Mouse (Mus musculus): ENCODE data around the gene Gm14685.
"Not testable (repeated sequence)": the region's sequence is repeated elsewhere in the genome, so short reads cannot be mapped to it uniquely, and the experiment has no call there.

Gene Gm14685

DNA sequence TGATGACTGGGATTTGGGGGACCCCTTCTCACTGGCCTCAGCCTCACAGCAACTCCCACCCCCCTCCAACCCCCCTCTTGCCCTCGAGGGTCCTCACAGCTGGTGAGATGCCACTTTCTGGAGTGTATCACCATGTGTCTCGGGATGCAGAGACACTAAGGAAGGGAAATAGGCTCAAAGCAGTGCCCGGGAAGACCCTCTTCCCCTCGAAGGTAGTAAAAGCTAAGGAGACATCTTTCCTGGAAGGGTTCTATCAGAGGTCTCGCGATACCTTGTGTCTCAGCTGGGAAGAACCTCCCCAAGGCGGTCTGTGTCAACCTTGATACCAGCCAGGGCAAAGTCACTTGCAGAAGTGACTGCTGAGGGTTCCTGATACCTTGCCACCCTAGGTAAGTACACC is at the start of gene Gm14685:
TSS of gene Gm14685 (plus strand) at position 301 of the 400 bp plus-strand sequence.
- DNase-seq, result not testable (repeated sequence)

DNA sequence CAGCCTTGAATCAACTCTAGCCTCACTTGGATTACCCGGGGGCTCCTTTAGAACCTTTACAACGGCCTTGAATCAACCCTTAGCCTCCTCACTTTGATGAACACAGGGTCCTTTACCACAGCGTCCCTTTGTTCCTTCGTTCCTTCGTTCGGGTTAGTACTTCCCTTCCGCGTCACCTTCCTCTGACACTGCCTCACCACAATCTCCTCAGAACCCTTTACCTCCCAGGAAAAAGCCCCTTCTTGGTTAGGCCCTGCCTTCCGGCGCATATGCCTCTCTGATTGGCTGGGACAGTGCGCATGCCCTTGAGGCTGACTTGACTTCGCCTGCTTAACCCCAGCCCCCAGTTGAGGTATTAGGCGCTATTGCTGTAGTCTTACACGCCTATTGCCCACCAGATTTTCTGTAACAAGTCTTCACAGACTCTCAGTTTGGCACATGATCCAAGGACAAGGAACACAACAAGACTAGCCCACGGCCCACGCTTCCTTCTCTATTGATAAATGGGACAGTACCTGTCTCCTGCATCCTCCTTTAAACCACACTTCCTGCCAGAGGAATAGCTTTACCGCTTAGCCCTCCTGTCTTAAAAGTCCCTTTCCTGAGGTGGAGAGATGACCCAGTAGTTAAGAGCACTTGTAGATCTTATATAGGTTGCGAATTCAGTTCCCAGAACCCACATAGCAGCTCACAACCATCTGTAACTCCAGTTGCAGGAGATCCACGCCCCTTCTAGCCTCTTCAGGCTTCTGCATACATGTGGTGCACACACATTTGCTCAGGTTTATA is 34.4 kb upstream of the Gm14685 start, which contains the start of gene Xlr4a:
TSS of gene Xlr4a (minus strand) at position 212 of the 789 bp plus-strand sequence.
- not testable (repeated sequence) for DNase-seq

DNA sequence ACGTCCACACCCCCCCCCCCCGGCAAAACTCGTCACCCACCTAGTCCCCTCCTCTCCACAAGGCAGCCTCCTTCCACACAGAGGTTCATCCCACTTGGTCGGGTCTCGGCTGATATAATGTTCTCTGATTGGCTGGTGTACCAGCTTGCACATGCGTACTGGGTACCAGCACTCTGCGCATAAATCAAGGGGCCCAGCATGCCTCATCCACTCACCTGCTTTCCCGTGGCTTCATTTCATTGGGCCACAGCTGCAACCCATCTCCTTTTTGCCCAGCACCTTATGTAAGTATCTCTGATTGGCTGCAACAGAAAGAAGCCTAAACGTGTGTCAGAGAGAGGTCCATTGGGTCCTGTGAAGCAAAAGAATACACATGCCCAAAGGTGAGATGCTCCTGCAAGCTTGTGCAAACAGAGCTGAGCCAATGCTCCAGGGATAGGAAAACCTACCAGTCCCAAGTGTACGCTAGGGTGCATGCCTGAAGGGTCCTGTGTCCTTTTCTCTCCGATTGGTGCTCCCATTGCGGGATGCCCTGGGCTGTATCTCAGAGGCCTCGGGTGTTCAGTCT is 19.8 kb upstream of the Gm14685 start, which contains the start of gene Xlr3a:
TSS of gene Xlr3a (minus strand) at position 155 of the 568 bp plus-strand sequence.
- DNase-seq, result peak in 1 of 2 experiments; percentile 3

DNA sequence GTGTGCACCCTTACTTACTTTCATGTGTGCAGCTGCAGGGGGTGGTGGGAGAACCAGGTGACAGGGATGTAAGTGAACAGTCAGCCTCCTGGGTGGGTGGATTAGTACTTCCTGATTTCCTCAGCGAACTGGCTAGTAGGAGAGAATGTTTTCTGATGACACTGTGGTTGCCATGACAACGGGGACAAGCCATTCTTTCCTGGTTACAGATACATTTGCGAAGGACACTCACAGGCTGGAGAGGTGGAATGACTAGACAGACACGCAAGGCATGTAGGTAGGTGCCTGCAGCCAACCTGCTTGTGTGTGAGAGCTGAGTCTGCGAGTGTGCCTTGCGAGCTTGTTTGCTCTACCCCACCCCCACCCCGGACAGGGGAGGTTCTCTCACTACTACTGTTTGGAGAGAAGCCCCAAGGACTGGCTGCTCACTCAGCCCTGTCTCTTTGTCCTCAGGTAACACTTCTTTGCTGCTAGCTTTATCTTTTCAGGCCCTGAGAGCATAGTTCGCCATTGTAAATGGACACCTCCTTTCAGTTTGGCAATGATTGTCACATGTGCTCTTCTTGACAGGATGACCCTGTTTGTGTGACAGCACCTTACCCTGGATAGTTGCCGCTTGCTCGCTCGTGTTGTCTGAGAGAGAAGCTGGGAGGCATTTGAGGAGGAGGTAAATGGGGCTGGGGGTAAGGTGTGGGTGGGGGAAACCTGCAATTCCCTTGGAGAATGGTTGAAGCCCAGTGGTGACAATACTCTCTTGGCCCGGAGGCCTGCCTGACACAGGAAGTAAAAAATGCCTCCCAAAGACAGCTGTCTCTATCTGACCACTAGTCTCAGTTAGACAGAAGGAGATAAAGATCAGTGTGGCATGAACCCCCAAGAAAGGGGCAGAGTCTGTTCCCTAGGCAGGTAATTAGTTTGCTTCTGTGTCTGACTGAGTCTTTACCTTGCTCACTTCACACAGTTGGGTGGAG is 6.3 kb downstream of the Gm14685 start:
- not testable (repeated sequence) for DNase-seq

DNA sequence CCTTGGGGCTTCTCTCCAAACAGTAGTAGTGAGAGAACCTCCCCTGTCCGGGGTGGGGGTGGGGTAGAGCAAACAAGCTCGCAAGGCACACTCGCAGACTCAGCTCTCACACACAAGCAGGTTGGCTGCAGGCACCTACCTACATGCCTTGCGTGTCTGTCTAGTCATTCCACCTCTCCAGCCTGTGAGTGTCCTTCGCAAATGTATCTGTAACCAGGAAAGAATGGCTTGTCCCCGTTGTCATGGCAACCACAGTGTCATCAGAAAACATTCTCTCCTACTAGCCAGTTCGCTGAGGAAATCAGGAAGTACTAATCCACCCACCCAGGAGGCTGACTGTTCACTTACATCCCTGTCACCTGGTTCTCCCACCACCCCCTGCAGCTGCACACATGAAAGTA is 26.4 kb downstream of the Gm14685 start:
- not testable (repeated sequence) for DNase-seq

DNA sequence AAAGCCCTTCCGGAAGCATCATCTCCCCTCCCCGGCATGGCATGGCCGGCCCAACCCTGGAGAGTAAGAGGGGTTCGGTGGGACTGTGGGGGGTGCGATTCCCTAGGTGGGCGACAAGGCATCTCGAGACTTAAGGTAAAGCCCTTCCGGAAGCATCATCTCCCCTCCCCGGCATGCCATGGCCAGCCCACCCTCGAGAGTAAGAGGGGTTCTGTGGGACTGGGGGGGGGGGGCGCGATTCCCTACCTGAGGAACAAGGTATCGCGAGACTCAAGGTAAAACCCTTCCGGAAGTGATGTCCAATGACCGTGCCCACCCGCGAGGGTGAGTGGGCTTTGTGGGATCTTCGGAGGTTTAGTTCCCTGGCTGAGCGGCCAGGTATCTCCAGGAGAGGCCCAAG is 31.6 kb downstream of the Gm14685 start, which contains the start of gene Xlr5b:
TSS of gene Xlr5b (plus strand) at position 301 of the 400 bp plus-strand sequence.
- DNase-seq, result not testable (repeated sequence)

DNA sequence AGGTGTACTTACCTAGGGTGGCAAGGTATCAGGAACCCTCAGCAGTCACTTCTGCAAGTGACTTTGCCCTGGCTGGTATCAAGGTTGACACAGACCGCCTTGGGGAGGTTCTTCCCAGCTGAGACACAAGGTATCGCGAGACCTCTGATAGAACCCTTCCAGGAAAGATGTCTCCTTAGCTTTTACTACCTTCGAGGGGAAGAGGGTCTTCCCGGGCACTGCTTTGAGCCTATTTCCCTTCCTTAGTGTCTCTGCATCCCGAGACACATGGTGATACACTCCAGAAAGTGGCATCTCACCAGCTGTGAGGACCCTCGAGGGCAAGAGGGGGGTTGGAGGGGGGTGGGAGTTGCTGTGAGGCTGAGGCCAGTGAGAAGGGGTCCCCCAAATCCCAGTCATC is 32.5 kb downstream of the Gm14685 start, which contains the start of gene DXBay18:
TSS of gene DXBay18 (minus strand) at position 101 of the 400 bp plus-strand sequence.
- not testable (repeated sequence) for DNase-seq

DNA sequence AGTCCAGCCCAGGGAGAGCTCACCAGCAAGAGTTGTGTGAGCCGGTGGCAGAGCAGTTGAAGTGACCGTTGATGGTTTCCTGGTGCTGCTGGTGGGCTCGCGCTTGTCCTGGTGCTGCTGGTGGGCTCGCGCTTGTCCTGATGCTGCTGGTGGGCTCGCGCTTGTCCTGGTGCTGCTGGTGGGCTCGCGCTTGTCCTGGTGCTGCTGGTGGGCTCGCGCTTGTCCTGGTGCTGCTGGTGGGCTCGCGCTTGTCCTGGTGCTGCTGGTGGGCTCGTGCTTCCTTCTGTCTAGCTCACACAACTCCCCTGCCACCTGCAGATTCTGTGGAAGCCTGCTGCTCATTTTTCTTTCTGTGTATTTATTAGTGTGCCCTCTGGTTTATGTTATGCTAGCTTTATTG is 60.0 kb downstream of the Gm14685 start, which contains the start of gene Spin2d:
TSS of gene Spin2d (minus strand) at position 101 of the 400 bp plus-strand sequence.
- DNase-seq, result not testable (repeated sequence)
